Mouse (Mus musculus) intestine, embryonic 15.5 days (tissue): ENCODE measurements around the gene Ankrd34a. TPM values are rescaled to one million over a fixed set of nuclear protein-coding genes. Genes with fewer than 3 reads are reported as not detected.

Experiments used
- ATAC-seq: fragments of 200-750 bp; cut with Nextera tagmentation; 2 replicates; pipeline ENCODE4 v1.8.0; 2017; ENCODE audit warnings: moderate TSS enrichment, moderate library complexity
- H3K27ac ChIP-seq: fragments of 300-500 bp; sonication (generic); 2 replicates; pipeline ENCODE4 v1.5.1; 2015; ENCODE audit warnings: mild to moderate bottlenecking, inconsistent platforms
- H3K27me3 ChIP-seq: fragments of 300-500 bp; sonication (generic); replicated peaks from 2 replicates; pipeline ENCODE4 v1.6.1; 2015; ENCODE audit warnings: inconsistent platforms
- H3K36me3 ChIP-seq: fragments of 300-500 bp; sonication (generic); 2 replicates; pipeline ENCODE4 v1.6.1; 2015; ENCODE audit warnings: inconsistent platforms
- H3K4me1 ChIP-seq: fragments of 300-500 bp; sonication (generic); replicated peaks from 2 replicates; pipeline ENCODE4 v1.6.1; 2015; ENCODE audit warnings: inconsistent platforms
- H3K4me2 ChIP-seq: fragments of 300-500 bp; sonication (generic); replicated peaks from 2 replicates; pipeline ENCODE4 v1.6.1; 2015; ENCODE audit warnings: mild to moderate bottlenecking, inconsistent platforms
- H3K4me3 ChIP-seq: fragments of 300-500 bp; sonication (generic); replicated peaks from 2 replicates; pipeline ENCODE4 v1.5.1; 2015; ENCODE audit warnings: inconsistent platforms
- H3K9ac ChIP-seq: fragments of 300-500 bp; sonication (generic); 2 replicates; pipeline ENCODE4 v1.6.1; 2015; ENCODE audit warnings: inconsistent platforms
- H3K9me3 ChIP-seq: fragments of 300-500 bp; sonication (generic); 2 replicates; pipeline ENCODE4 v1.6.1; 2016; ENCODE audit warnings: inconsistent platforms
- WGBS: fragments of 180-500 bp; shearing (Covaris S2); methylation state at CpG from one replicate; pipeline ENCODE4 v1.1.7; 2015; 5-methylcytosine and 5-hydroxymethylcytosine counted together
- polyA plus RNA-seq: library from polyadenylated mRNA; unstranded; fragments of >200 nt; fragmentation: Nextera tagmentation; extraction: Ambion mirVana; gene quantifications from 2 replicates; pipeline ENCODE4 v1.2.1, GENCODE M21; 2015

Ankrd34a gene
- 1.9 and 2.3 TPM in 2 replicates for polyA plus RNA-seq

GRCm38 (mm10) chr3:96596228-96596707, at the start of gene Ankrd34a:
TSS of gene Ankrd34a (plus strand) at chr3:96596636.
- peaks cover 37% of the 10 kb centered on the region for H3K4me1 ChIP-seq
- peak within 1 kb of the TSS; percentile 47 for H3K4me3 ChIP-seq
- 1% methylated on average over 23 of the region's 23 CpGs for WGBS
- peak within 1 kb of the TSS; percentile 67; the same call in 1 of the 2 replicates for H3K27ac ChIP-seq
- peaks cover 36% of the 10 kb centered on the region for H3K27me3 ChIP-seq
- peak within 1 kb of the TSS; percentile 67 for H3K9ac ChIP-seq
- ATAC-seq = no peak
- H3K4me2 ChIP-seq = peak within 1 kb of the TSS; percentile 91
- H3K9me3 ChIP-seq = no peaks in the 10 kb centered on the region
- H3K36me3 ChIP-seq = no peaks in the 10 kb centered on the region

GRCm38 (mm10) chr3:96546880-96547279, 49.6 kb upstream of the Ankrd34a start:
- Histone ChIP-seq H3K4me2 (no peak overlapping the region), H3K36me3 (no peaks in the 10 kb centered on the region), H3K9me3 (no peaks in the 10 kb centered on the region), H3K27ac (no peak overlapping the region), H3K9ac (no peak overlapping the region), H3K4me1 (peaks cover 5% of the 10 kb centered on the region; the same call in 1 of the 2 replicates), H3K4me3 (no peak overlapping the region), H3K27me3 (no peaks in the 10 kb centered on the region)
- 51% methylated on average over 4 of the region's 4 CpGs for WGBS
- peak; percentile 15; the same call in 1 of the 2 replicates for ATAC-seq

GRCm38 (mm10) chr3:96547389-96547960, 49.0 kb upstream of the Ankrd34a start:
- Histone ChIP-seq H3K9ac (no peak overlapping the region), H3K36me3 (no peaks in the 10 kb centered on the region), H3K9me3 (no peaks in the 10 kb centered on the region), H3K4me1 (peaks cover 6% of the 10 kb centered on the region; the same call in 1 of the 2 replicates), H3K4me3 (no peak overlapping the region), H3K4me2 (no peak overlapping the region; the same call in 1 of the 2 replicates), H3K27ac (no peak overlapping the region), H3K27me3 (no peaks in the 10 kb centered on the region)
- 10% methylated on average over 14 of the region's 14 CpGs for WGBS
- peak; percentile 66 for ATAC-seq

- Histone ChIP-seq H3K4me3 (no peak overlapping the region), H3K4me2 (no peak overlapping the region), H3K27ac (no peak overlapping the region), H3K36me3 (no peaks in the 10 kb centered on the region), H3K27me3 (no peaks in the 10 kb centered on the region), H3K4me1 (peaks cover 10% of the 10 kb centered on the region; the same call in 1 of the 2 replicates), H3K9me3 (no peaks in the 10 kb centered on the region), H3K9ac (no peak overlapping the region)
- 78% methylated on average over 7 of the region's 7 CpGs for WGBS
- ATAC-seq = no peak
Measured at GRCm38 (mm10) chr3:96548824-96549223, 47.6 kb upstream of the Ankrd34a start.

- H3K4me2 ChIP-seq = no peak overlapping the region
- no peak overlapping the region for H3K9ac ChIP-seq
- no peak overlapping the region for H3K4me3 ChIP-seq
- no peak overlapping the region for H3K27ac ChIP-seq
- ATAC-seq = no peak
- H3K36me3 ChIP-seq = no peaks in the 10 kb centered on the region
- H3K27me3 ChIP-seq = no peaks in the 10 kb centered on the region
- WGBS = 76% methylated on average over 5 of the region's 5 CpGs
- H3K4me1 ChIP-seq = peaks cover 13% of the 10 kb centered on the region; the same call in 1 of the 2 replicates
- no peaks in the 10 kb centered on the region for H3K9me3 ChIP-seq
Measured at GRCm38 (mm10) chr3:96549346-96549745, 47.1 kb upstream of the Ankrd34a start.

GRCm38 (mm10) chr3:96551203-96551602, 45.2 kb upstream of the Ankrd34a start:
- whole genome bisulfite sequencing = 9% methylated on average over 8 of the region's 8 CpGs
- no peak overlapping the region for H3K27ac ChIP-seq
- no peak for ATAC-seq

GRCm38 (mm10) chr3:96551890-96552289, 44.5 kb upstream of the Ankrd34a start:
- no peaks in the 10 kb centered on the region for H3K9me3 ChIP-seq
- H3K27me3 ChIP-seq = no peaks in the 10 kb centered on the region
- no peak overlapping the region for H3K4me2 ChIP-seq
- H3K4me1 ChIP-seq = peaks cover 27% of the 10 kb centered on the region
- H3K9ac ChIP-seq = no peak overlapping the region
- no peak overlapping the region for H3K27ac ChIP-seq
- no peaks in the 10 kb centered on the region for H3K36me3 ChIP-seq
- ATAC-seq = no peak
- WGBS = 52% methylated on average over 7 of the region's 7 CpGs
- no peak overlapping the region for H3K4me3 ChIP-seq

More at GRCm38 (mm10) chr3:96551203-96551602, 45.2 kb upstream of the Ankrd34a start:
- H3K36me3 ChIP-seq = no peaks in the 10 kb centered on the region
- no peak overlapping the region for H3K9ac ChIP-seq
- no peaks in the 10 kb centered on the region for H3K9me3 ChIP-seq
- H3K4me3 ChIP-seq = no peak overlapping the region
- no peaks in the 10 kb centered on the region for H3K27me3 ChIP-seq
- no peak overlapping the region for H3K4me2 ChIP-seq
- peaks cover 26% of the 10 kb centered on the region for H3K4me1 ChIP-seq

GRCm38 (mm10) chr3:96553601-96554000, 42.8 kb upstream of the Ankrd34a start:
- no peaks in the 10 kb centered on the region for H3K9me3 ChIP-seq
- H3K9ac ChIP-seq = no peak overlapping the region
- no peak overlapping the region for H3K4me3 ChIP-seq
- ATAC-seq = no peak
- no peak overlapping the region for H3K4me2 ChIP-seq
- H3K27ac ChIP-seq = no peak overlapping the region
- peaks cover 27% of the 10 kb centered on the region for H3K4me1 ChIP-seq
- 60% methylated on average over 6 of the region's 6 CpGs for WGBS
- no peaks in the 10 kb centered on the region for H3K27me3 ChIP-seq
- no peaks in the 10 kb centered on the region for H3K36me3 ChIP-seq

- Histone ChIP-seq H3K36me3 (no peaks in the 10 kb centered on the region), H3K27ac (no peak overlapping the region), H3K9ac (no peak overlapping the region), H3K4me3 (no peak overlapping the region), H3K4me1 (peaks cover 27% of the 10 kb centered on the region), H3K4me2 (no peak overlapping the region), H3K9me3 (no peaks in the 10 kb centered on the region), H3K27me3 (no peaks in the 10 kb centered on the region)
- 78% methylated on average over 6 of the region's 6 CpGs for WGBS
- no peak for ATAC-seq
Measured at GRCm38 (mm10) chr3:96554251-96554650, 42.2 kb upstream of the Ankrd34a start.

GRCm38 (mm10) chr3:96555041-96555596, 41.3 kb upstream of the Ankrd34a start:
- WGBS = 23% methylated on average over 12 of the region's 12 CpGs
- ATAC-seq = peak; percentile 13; the same call in 1 of the 2 replicates
- Histone ChIP-seq H3K27me3 (no peaks in the 10 kb centered on the region), H3K4me1 (peaks cover 34% of the 10 kb centered on the region), H3K9me3 (no peaks in the 10 kb centered on the region), H3K36me3 (no peaks in the 10 kb centered on the region), H3K4me2 (0 out of 2 replicates have a peak overlapping the region, but pooled peaks have one; percentile 10), H3K4me3 (no peak overlapping the region), H3K9ac (no peak overlapping the region), H3K27ac (peak overlapping the region; percentile 78)

- Histone ChIP-seq H3K36me3 (peaks cover 5% of the 10 kb centered on the region; the same call in 1 of the 2 replicates), H3K9me3 (no peaks in the 10 kb centered on the region), H3K4me2 (peak overlapping the region; percentile 83), H3K4me1 (peaks cover 43% of the 10 kb centered on the region), H3K27me3 (no peaks in the 10 kb centered on the region), H3K4me3 (peak overlapping the region; percentile 62; the same call in 1 of the 2 replicates), H3K9ac (no peak overlapping the region), H3K27ac (peak overlapping the region; percentile 95)
- 66% methylated on average over 15 of the region's 15 CpGs for WGBS
- ATAC-seq = no peak
Measured at GRCm38 (mm10) chr3:96555999-96556614, 40.3 kb upstream of the Ankrd34a start.
